Mouse (Mus musculus): ENCODE data around the gene Arhgef25.

DNA sequence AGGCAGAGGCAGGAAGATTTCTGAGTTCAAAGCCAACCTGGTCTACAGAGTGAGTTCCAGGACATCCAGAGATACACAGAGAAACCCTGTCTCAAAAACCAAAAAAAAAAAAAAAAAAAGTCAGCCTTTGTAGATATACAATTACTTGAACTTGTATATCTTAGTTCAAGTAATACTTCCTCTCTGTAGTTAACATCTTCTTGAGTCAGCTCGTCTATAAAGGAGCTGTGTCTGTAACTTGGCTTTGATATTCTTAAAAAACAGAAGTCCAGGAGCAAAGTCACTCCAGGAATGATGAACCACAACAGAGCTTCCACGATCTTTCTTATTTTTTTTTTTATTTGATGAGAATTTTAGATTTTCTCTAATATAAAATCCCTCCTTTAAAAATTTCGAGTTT lies 29.2 kb downstream of the Arhgef25 start:
- no peak for TF ChIP-seq CTCF (IDR thresholded peaks at IDR 0.05; ENCODE audit: extremely low read depth, insufficient read length, insufficient replicate concordance, low read depth, low read length)
- TF ChIP-seq POLR2A (IDR thresholded peaks at IDR 0.05; ENCODE audit: low read depth, low read length): no peak

Data from small intestine, adult 2 months (tissue).